Mouse (Mus musculus) activated CD4-positive, CD25-positive, alpha-beta regulatory T cell (primary cell): Measurements from ENCODE around the gene Plekhh1. TPM values are rescaled to one million over a fixed set of nuclear protein-coding genes. Genes with fewer than 3 reads are reported as not detected.

Experiments used
- polyA plus RNA-seq, 2 experiments: library from polyadenylated mRNA; unstranded; fragments of 100-300 nt; shearing (Covaris generic); gene quantifications; one replicate each; pipeline ENCODE4 v1.2.1; 2017

The Plekhh1 gene
- under 1 TPM in 1 of 2 experiments, not detected in 1; 0.15 TPM for polyA plus RNA-seq

DNA sequence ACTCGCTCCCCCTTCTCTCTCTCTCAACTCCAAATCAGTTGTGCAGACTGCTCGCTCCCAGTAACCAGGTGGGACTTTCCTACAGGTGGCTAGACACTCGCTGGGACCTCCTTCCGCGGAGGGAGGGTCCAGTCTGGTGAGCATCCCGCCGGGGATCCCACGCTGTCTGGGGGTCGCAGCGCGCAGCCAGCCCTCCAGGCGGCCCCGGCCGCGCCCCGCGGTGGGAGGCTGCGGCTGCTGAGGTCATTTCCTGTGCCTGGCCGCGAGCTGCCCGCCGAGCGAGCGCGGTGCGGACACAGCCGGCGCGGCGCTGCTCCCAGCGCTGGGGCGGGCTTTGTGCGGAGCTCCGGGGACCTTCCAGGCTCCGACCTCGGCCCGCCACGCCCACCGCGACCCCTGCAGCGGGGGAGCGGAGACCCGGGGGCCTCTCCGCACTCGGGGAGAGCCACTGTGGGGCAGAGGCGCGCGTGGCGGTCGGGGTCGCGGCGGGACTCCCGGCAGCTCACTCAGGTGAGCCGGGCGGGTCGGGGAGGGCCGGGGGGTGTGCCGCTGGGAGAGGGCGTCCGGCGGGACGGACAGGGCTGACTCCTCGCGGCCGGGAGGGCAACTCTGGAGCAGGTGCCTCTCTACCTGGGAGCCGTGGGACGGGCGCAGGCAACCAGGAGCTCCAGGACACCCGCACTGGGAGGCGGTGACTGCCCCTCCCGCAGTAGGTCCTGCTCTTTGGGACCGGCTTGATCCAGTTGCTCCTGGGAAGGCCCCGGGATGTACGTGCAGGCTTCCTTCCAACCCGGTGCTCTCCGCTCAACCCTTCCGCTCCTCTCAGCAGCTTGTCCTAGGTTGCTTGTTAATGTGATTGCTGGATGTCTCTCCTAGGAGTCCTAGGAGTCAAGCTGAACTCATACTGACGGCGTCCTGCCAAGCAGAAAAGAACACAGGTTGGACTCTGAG is at the start of gene Plekhh1:
Gene Plekhh1, plus strand, starts transcription at position 253 of the 951 bp plus-strand sequence.

DNA sequence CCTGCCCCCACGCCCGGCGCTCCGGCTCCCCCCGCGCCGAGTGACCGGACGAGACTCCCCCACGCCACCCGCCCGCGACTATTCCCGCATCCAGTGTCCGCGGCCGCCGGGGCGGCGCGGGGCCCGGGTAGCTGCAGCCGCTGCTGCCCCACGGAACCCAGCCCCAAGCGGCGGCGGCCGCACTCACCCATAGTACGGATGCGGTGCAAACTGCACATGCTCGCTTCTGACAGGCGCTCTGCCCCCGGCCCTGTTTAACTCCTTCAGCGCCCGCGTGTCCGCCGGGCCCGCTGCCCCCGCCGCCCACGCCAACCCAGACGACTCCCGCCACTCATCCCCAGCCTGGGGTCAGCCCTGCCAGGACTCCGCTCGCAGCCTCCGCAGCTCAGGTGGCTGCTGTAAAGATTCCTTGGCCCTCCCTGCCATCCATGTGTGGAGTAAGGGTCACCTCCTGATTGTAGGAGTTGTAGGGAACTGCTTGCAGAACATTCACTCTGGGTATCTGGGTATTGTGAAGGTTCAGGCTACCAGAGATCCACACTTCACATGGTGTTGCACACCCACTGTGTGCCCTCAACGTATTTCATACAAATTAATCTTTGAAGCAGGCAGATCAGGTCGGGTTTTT is 21.7 kb upstream of the Plekhh1 start, which contains the start of gene Tmem229b:
Gene Tmem229b, minus strand, starts transcription at position 502 of the 628 bp plus-strand sequence.

DNA sequence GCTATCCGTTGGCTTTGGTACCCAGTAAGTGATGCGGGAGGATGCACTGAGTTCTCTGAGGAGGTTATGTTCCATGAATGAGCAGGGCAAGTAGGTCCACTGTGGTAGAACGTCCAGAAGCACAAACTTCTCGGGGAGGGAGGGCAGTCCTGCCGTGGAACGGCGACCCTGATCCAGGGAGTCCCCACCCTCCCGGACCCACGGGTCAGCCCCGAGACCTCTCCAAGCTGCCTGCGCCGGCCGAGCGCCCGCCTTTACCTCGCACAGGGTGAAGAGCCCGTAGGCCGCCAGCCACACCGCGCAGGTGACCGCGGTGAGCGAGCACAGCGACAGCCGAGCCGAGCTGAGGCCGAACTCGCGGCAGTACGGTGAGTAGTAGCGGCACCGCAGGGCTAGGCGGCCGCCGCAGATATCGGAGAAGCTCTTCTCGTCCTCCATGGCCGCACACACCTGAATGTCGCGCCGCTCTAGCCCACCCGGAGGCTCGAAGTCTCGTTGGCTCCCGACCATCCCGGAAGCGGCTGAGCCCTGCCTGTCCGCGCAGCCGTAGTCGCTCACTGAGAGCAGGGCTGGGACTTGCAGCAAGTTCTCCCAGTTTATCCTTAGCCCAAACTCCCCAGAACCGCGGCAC is 60.3 kb downstream of the Plekhh1 start, which contains the start of gene Pigh:
Gene Pigh, minus strand, starts transcription at position 470 of the 631 bp plus-strand sequence.

GRCm38 (mm10) chr12:79130299-79131177 is 101.6 kb downstream of the Plekhh1 start, which contains the start of gene Arg2:
Gene Arg2, plus strand, starts transcription at chr12:79130777.

Other genes with a start within 250 kb of the Plekhh1 start
- gene Atp6v1d, start 167.5 kb upstream of the Plekhh1 start, polyA plus RNA-seq: 100 to 1,000 TPM; 164 to 241 TPM
- gene Eif2s1, start 167.3 kb upstream of the Plekhh1 start, polyA plus RNA-seq: 100 to 1,000 TPM; 187 to 210 TPM
- under 1 TPM in 1 of 2 experiments, not detected in 1; 0.54 TPM for gene Plek2, start 122.2 kb upstream of the Plekhh1 start, polyA plus RNA-seq
- gene Tmem229b, start 21.5 kb upstream of the Plekhh1 start, polyA plus RNA-seq: 10 to 100 TPM; 30.8 to 54.5 TPM
- gene Pigh, start 60.5 kb downstream of the Plekhh1 start, polyA plus RNA-seq: 10 to 100 TPM; 17.7 to 18.6 TPM
- gene Arg2, start 101.6 kb downstream of the Plekhh1 start, polyA plus RNA-seq: under 1 TPM; 0.11 to 0.36 TPM
- gene Vti1b, start 143.5 kb downstream of the Plekhh1 start, polyA plus RNA-seq: 100 to 1,000 TPM; 113 to 130 TPM
- gene Rdh11, start 163.1 kb downstream of the Plekhh1 start, polyA plus RNA-seq: 10 to 100 TPM; 17.4 to 25.2 TPM
- gene Rdh12, start 179.8 kb downstream of the Plekhh1 start, polyA plus RNA-seq: 10 to 100 TPM in 1 of 2 experiments, 1 to 10 TPM in 1; 9.7 to 15.1 TPM